Mouse (Mus musculus): ENCODE measurements at regions not wholly inside any gene's neighbourhood (a gene's known extent, or its start where the extent isn't known, plus 50 kb on each side); places are given as distances from the start of the nearest gene placed in this dataset.

GRCm38 (mm10) chr6:99999711-100000365, 273.6 kb upstream of the Prok2 start:
- no peak for TF ChIP-seq CTCF (IDR thresholded peaks at IDR 0.05)
- DNase-seq: no peak
- intact Hi-C loops (cut with DNase I): no loop called here
- H3K4me3 ChIP-seq: no peak overlapping the region
- H3K27ac ChIP-seq: no peak overlapping the region

- Histone ChIP-seq H3K27ac (no peak overlapping the region), H3K4me3 (no peak overlapping the region)
- no peak for DNase-seq
- TF ChIP-seq CTCF (IDR thresholded peaks at IDR 0.05): no peak
- intact Hi-C loops (cut with DNase I): no loop called here
Observed at GRCm38 (mm10) chr6:99995970-99996956, 270.1 kb upstream of the Prok2 start.

GRCm38 (mm10) chr6:99994026-99994425, 267.8 kb upstream of the Prok2 start:
- intact Hi-C loops (cut with DNase I): no loop called here
- DNase-seq: no peak
- H3K27ac ChIP-seq: no peak overlapping the region
- no peak for TF ChIP-seq CTCF (IDR thresholded peaks at IDR 0.05)
- no peak overlapping the region for H3K4me3 ChIP-seq

- DNase-seq: peak; percentile 32
- intact Hi-C loops (cut with DNase I): no loop called here
Observed at GRCm38 (mm10) chr6:99991079-99991478, 264.9 kb upstream of the Prok2 start.

GRCm38 (mm10) chr6:99990604-99991003, 264.4 kb upstream of the Prok2 start:
- TF ChIP-seq CTCF (IDR thresholded peaks at IDR 0.05): no peak
- no peak overlapping the region for H3K27ac ChIP-seq

More at GRCm38 (mm10) chr6:99991079-99991478, 264.9 kb upstream of the Prok2 start:
- H3K4me3 ChIP-seq: no peak overlapping the region
- H3K27ac ChIP-seq: no peak overlapping the region
- no peak for TF ChIP-seq CTCF (IDR thresholded peaks at IDR 0.05)

GRCm38 (mm10) chr6:99986449-99986848, 260.3 kb upstream of the Prok2 start:
- no peak for DNase-seq
- no peak overlapping the region for H3K4me3 ChIP-seq
- intact Hi-C loops (cut with DNase I): no loop called here
- no peak overlapping the region for H3K27ac ChIP-seq
- no peak for TF ChIP-seq CTCF (IDR thresholded peaks at IDR 0.05)

More at GRCm38 (mm10) chr6:99990604-99991003, 264.4 kb upstream of the Prok2 start:
- intact Hi-C loops (cut with DNase I): no loop called here
- DNase-seq: no peak
- no peak overlapping the region for H3K4me3 ChIP-seq

- no peak overlapping the region for H3K4me3 ChIP-seq
- H3K27ac ChIP-seq: peak overlapping the region; percentile 28; the same call in 1 of the 2 replicates
- intact Hi-C loops (cut with DNase I): no loop called here
- no peak for DNase-seq
- TF ChIP-seq CTCF (IDR thresholded peaks at IDR 0.05): no peak
Observed at GRCm38 (mm10) chr6:99985322-99985721, 259.1 kb upstream of the Prok2 start.

- intact Hi-C loops (cut with DNase I): no loop called here
- Histone ChIP-seq H3K4me3 (no peak overlapping the region), H3K27ac (peak overlapping the region; percentile 53; the same call in 1 of the 2 replicates)
- TF ChIP-seq CTCF (IDR thresholded peaks at IDR 0.05): no peak
- DNase-seq: no peak
Observed at GRCm38 (mm10) chr6:99984856-99985224, 258.6 kb upstream of the Prok2 start.

GRCm38 (mm10) chr6:99984057-99984855, 258.1 kb upstream of the Prok2 start:
- H3K27ac ChIP-seq: 0 out of 2 replicates have a peak overlapping the region, but pooled peaks have one; percentile 53
- no peak for DNase-seq
- intact Hi-C loops (cut with DNase I): no loop called here
- H3K4me3 ChIP-seq: no peak overlapping the region
- no peak for TF ChIP-seq CTCF (IDR thresholded peaks at IDR 0.05)

GRCm38 (mm10) chr6:99979614-99980013, 253.4 kb upstream of the Prok2 start:
- DNase-seq: no peak
- no peak overlapping the region for H3K27ac ChIP-seq
- intact Hi-C loops (cut with DNase I): loop anchor here (10.0 kb wide), 2 partner anchors 145 to 305 kb away; partner anchors contain the start of gene Rybp
- TF ChIP-seq CTCF (IDR thresholded peaks at IDR 0.05): no peak
- no peak overlapping the region for H3K4me3 ChIP-seq

- no peak for TF ChIP-seq CTCF (IDR thresholded peaks at IDR 0.05)
- DNase-seq: no peak
- no peak overlapping the region for H3K4me3 ChIP-seq
- H3K27ac ChIP-seq: no peak overlapping the region
- intact Hi-C loops (cut with DNase I): loop anchor here (10.0 kb wide), 2 partner anchors 147 to 307 kb away; partner anchors contain the start of gene Rybp
Observed at GRCm38 (mm10) chr6:99978164-99978746, 252.1 kb upstream of the Prok2 start.

GRCm38 (mm10) chr6:99976144-99976543, 250.0 kb upstream of the Prok2 start:
- intact Hi-C loops (cut with DNase I): loop anchor here (10.0 kb wide), 2 partner anchors 149 to 309 kb away; partner anchors contain the start of gene Rybp
- TF ChIP-seq CTCF (IDR thresholded peaks at IDR 0.05): no peak
- DNase-seq: no peak
- H3K27ac ChIP-seq: no peak overlapping the region
- H3K4me3 ChIP-seq: no peak overlapping the region

Data from gastrocnemius, adult 2 months (tissue).